Mouse (Mus musculus): ENCODE measurements around the gene Slc44a3. TPM values are rescaled to one million over a fixed set of nuclear protein-coding genes. Genes with fewer than 3 reads are reported as not detected.

Gene Slc44a3
- polyA plus RNA-seq, 1 experiment from 2014 or later: 15.2 TPM

- 67% methylated on average over 2 of the region's 2 CpGs for WGBS (ENCODE audit: insufficient replicate concordance)
- ATAC-seq (no peak), DNase-seq (no peak)
- H3K36me3 ChIP-seq (replicated peaks; ENCODE audit: insufficient read depth, low read length): no peaks in the 10 kb centered on the region
- TF ChIP-seq EP300 (IDR thresholded peaks at IDR 0.05; ENCODE audit: low read depth): no peak
- no peak for TF ChIP-seq CTCF (IDR thresholded peaks at IDR 0.05; ENCODE audit: low read depth)
- H3K4me2 ChIP-seq (ENCODE audit: low read depth, low read length): no peak overlapping the region
- no peaks in the 10 kb centered on the region for H3K9me3 ChIP-seq (ENCODE audit: low read length)
- H3K9ac ChIP-seq (replicated peaks): no peak overlapping the region
- H3K27ac ChIP-seq (ENCODE audit: low read depth): no peak overlapping the region
- no peaks in the 10 kb centered on the region for H3K27me3 ChIP-seq (ENCODE audit: insufficient read depth, low read length)
- H3K4me3 ChIP-seq (ENCODE audit: low read depth, low read length): no peak overlapping the region
- H3K4me1 ChIP-seq (ENCODE audit: insufficient read depth): no peaks in the 10 kb centered on the region
Observed at GRCm38 (mm10) chr3:121485201-121485600, 47.0 kb downstream of the Slc44a3 start.

DNA sequence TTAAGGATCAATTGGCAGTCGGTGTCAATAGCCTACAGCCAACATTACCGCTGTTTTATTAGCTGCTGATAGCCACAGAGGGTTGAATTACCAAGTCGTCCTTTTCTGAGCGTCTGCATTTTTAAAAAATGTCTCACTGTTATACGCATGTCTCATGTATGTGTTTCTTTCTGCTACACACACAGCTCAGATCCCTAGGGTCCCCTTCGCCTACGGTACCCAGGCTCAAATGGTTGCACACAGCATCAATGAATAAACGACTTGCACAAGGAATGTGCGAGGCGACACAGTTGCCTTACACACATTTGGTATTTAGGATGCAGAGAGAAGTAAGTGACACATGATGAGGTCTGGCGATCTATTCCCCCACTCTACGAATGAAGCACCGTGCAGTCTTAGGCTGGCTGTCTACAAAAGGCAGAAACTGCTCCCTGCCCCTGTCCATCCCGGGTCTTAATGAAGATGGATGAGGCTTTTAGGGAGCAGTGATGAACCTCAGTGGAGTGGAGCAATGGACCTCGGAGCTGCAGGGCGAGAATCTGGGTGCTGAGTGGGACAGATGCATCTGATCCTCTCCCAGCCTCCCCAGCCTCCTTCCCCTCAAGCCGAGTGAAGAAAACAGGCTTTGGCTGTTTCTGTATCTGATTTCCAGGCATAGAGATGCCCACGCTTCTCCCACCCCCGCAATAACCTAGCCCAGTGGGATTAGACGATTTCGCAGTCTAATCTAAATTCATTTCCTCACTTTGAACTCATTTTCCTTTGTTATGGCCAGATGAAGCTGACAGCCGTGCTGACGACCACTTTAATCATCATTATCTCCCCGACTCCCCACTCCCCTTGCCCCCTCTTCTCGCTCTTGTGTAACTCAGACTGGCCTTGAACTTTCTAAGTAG is 48.7 kb downstream of the Slc44a3 start:
- Histone ChIP-seq H3K27ac (ENCODE audit: low read depth) (no peak overlapping the region), H3K36me3 (replicated peaks; ENCODE audit: insufficient read depth, low read length) (no peaks in the 10 kb centered on the region), H3K4me1 (ENCODE audit: insufficient read depth) (no peaks in the 10 kb centered on the region), H3K27me3 (ENCODE audit: insufficient read depth, low read length) (no peaks in the 10 kb centered on the region), H3K4me2 (ENCODE audit: low read depth, low read length) (no peak overlapping the region), H3K4me3 (ENCODE audit: low read depth, low read length) (no peak overlapping the region), H3K9ac (replicated peaks) (no peak overlapping the region), H3K9me3 (ENCODE audit: low read length) (no peaks in the 10 kb centered on the region)
- ATAC-seq (no peak), DNase-seq (no peak)
- 73% methylated on average over 25 of the region's 25 CpGs for WGBS (ENCODE audit: insufficient replicate concordance)
- TF ChIP-seq CTCF (IDR thresholded peaks at IDR 0.05; ENCODE audit: low read depth) (no peak), EP300 (IDR thresholded peaks at IDR 0.05; ENCODE audit: low read depth) (no peak)

- Histone ChIP-seq H3K27ac (ENCODE audit: low read depth) (no peak overlapping the region), H3K36me3 (replicated peaks; ENCODE audit: insufficient read depth, low read length) (no peaks in the 10 kb centered on the region), H3K9ac (replicated peaks) (no peak overlapping the region), H3K4me3 (ENCODE audit: low read depth, low read length) (no peak overlapping the region), H3K27me3 (ENCODE audit: insufficient read depth, low read length) (no peaks in the 10 kb centered on the region), H3K4me1 (ENCODE audit: insufficient read depth) (0 out of 2 replicates have a peak, but pooled peaks cover under 1% of the 10 kb centered on the region), H3K4me2 (ENCODE audit: low read depth, low read length) (no peak overlapping the region), H3K9me3 (ENCODE audit: low read length) (no peaks in the 10 kb centered on the region)
- ATAC-seq (no peak), DNase-seq (no peak)
- 41% methylated on average over 6 of the region's 6 CpGs for WGBS (ENCODE audit: insufficient replicate concordance)
- TF ChIP-seq CTCF (IDR thresholded peaks at IDR 0.05; ENCODE audit: low read depth) (no peak), EP300 (IDR thresholded peaks at IDR 0.05; ENCODE audit: low read depth) (no peak)
Observed at GRCm38 (mm10) chr3:121481564-121481963, 50.6 kb downstream of the Slc44a3 start.

DNA sequence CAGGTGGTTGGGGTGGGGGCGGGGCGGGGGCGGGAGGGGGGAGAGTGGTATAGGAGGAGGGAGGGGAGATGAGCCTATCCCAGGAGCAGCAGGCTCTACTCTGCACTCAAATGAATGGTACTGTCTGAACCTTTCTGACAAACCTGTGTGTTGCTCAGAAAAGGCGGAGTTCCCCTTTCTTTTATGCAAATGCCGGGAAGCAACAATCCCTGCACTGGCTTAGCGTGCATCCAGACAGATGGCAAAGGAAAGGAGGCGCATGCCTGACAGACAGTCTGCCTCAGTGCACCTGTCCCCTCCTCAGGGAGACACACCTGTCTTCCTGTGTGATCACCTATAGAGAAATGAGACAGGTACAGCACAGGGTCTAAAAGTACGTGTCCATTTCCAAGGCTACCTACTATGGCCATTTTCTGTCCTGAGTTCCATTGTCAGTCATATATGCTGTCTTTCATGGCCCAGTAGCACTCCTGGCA is 51.2 kb downstream of the Slc44a3 start:
- no peak for TF ChIP-seq CTCF (IDR thresholded peaks at IDR 0.05; ENCODE audit: low read depth)
- TF ChIP-seq EP300 (IDR thresholded peaks at IDR 0.05; ENCODE audit: low read depth): no peak
- DNase-seq: no peak
- 0 out of 2 replicates have a peak, but pooled peaks cover 2% of the 10 kb centered on the region for H3K4me1 ChIP-seq (ENCODE audit: insufficient read depth)
- ATAC-seq: no peak
- no peaks in the 10 kb centered on the region for H3K36me3 ChIP-seq (replicated peaks; ENCODE audit: insufficient read depth, low read length)
- H3K27ac ChIP-seq (ENCODE audit: low read depth): no peak overlapping the region
- WGBS (ENCODE audit: insufficient replicate concordance): 65% methylated on average over 7 of the region's 8 CpGs
- H3K4me2 ChIP-seq (ENCODE audit: low read depth, low read length): no peak overlapping the region
- H3K9ac ChIP-seq (replicated peaks): no peak overlapping the region
- no peak overlapping the region for H3K4me3 ChIP-seq (ENCODE audit: low read depth, low read length)
- H3K27me3 ChIP-seq (ENCODE audit: insufficient read depth, low read length): no peaks in the 10 kb centered on the region
- H3K9me3 ChIP-seq (ENCODE audit: low read length): no peaks in the 10 kb centered on the region

DNA sequence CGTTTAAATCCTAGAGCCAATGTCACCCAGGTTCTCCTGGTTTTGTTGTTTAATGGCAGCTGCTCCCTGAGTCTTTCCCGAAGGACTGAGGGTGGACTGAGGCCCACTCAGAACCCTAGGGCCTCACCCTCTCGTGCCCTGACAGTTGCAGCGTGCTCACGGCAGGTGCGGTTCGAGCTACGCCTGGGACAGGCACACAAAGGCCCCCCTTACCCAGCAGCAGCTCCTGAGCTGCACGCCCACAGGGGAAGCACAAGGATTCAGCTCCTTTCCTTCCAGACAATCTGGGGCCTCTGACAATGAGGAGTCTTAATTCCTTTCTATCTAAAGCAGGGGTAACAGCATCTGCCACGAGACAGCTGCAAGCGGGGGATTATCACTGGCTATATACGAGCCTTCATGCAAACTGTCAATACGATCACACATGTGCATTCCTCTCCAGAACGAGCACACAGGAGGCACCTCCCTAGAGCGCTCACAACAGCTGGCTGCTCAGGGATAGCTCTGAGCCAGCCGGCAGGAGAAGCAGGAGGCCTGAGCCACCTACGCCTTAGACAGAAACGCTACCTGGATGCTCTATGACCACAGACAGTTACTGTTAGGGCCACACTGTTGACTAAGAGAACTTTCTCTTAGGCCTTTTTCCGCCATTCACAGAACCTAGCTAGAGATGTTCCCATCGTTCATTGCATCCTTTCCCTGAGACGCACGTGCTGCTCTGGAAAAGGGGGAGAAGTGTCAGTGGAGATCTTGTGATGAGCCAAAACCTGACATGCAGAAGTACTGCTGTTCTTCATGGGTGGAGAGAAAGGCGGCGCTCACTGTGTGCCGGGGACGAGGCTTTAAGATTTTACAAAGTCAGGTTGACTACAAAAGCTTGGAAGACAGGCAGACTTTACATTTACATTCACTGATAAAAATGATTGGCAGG is 51.9 kb downstream of the Slc44a3 start:
- H3K4me2 ChIP-seq (ENCODE audit: low read depth, low read length): no peak overlapping the region
- TF ChIP-seq EP300 (IDR thresholded peaks at IDR 0.05; ENCODE audit: low read depth) (0 out of 2 replicates have a peak, but pooled peaks have one; percentile 45), CTCF (IDR thresholded peaks at IDR 0.05; ENCODE audit: low read depth) (no peak)
- peak; percentile 74 for ATAC-seq
- no peak overlapping the region for H3K9ac ChIP-seq (replicated peaks)
- no peak for DNase-seq
- peaks cover 7% of the 10 kb centered on the region; the same call in 1 of the 2 replicates for H3K4me1 ChIP-seq (ENCODE audit: insufficient read depth)
- H3K36me3 ChIP-seq (replicated peaks; ENCODE audit: insufficient read depth, low read length): no peaks in the 10 kb centered on the region
- H3K27me3 ChIP-seq (ENCODE audit: insufficient read depth, low read length): no peaks in the 10 kb centered on the region
- H3K9me3 ChIP-seq (ENCODE audit: low read length): no peaks in the 10 kb centered on the region
- 58% methylated on average over 26 of the region's 26 CpGs for WGBS (ENCODE audit: insufficient replicate concordance)
- no peak overlapping the region for H3K27ac ChIP-seq (ENCODE audit: low read depth)
- H3K4me3 ChIP-seq (ENCODE audit: low read depth, low read length): no peak overlapping the region

All from liver, postnatal 0 days (tissue).